Mouse (Mus musculus) cerebral cortex, adult 2 months (tissue): ENCODE measurements around the gene Zdhhc18.

Source experiments
- whole genome bisulfite sequencing: fragments of 180-500 bp; shearing (Covaris S2); methylation state at CpG from one replicate; pipeline ENCODE4 v1.1.7; 2018; 5-methylcytosine and 5-hydroxymethylcytosine counted together

The Zdhhc18 gene

GRCm38 (mm10) chr4:133604175-133604574 is 45.8 kb downstream of the Zdhhc18 start:
- WGBS = 84% methylated on average over 7 of the region's 7 CpGs

GRCm38 (mm10) chr4:133603056-133603455 is 46.9 kb downstream of the Zdhhc18 start:
- WGBS = 95% methylated on average over 5 of the region's 5 CpGs

- WGBS = 10% methylated on average over 16 of the region's 16 CpGs
These were observed 48.2 kb downstream of the Zdhhc18 start, which contains the start of gene Sfn for GRCm38 (mm10) chr4:133601721-133602218. Sfn (minus strand) TSS chr4:133602168.

GRCm38 (mm10) chr4:133600306-133600705 is 49.6 kb downstream of the Zdhhc18 start:
- 15% methylated on average over 9 of the region's 9 CpGs for WGBS

GRCm38 (mm10) chr4:133599571-133600073 is 50.3 kb downstream of the Zdhhc18 start:
- WGBS = under 1% methylated on average over 50 of the region's 50 CpGs

GRCm38 (mm10) chr4:133599116-133599515 is 50.8 kb downstream of the Zdhhc18 start:
- 44% methylated on average over 7 of the region's 7 CpGs for WGBS

- 67% methylated on average over 4 of the region's 4 CpGs for WGBS
These were observed 51.3 kb downstream of the Zdhhc18 start for GRCm38 (mm10) chr4:133598616-133599015.

- WGBS = 61% methylated on average over 6 of the region's 6 CpGs
These were observed 53.9 kb downstream of the Zdhhc18 start for GRCm38 (mm10) chr4:133596084-133596483.

- 60% methylated on average over 7 of the region's 7 CpGs for WGBS
These were observed 54.4 kb downstream of the Zdhhc18 start for GRCm38 (mm10) chr4:133595538-133595937.

GRCm38 (mm10) chr4:133592570-133592969 is 57.4 kb downstream of the Zdhhc18 start:
- WGBS = 32% methylated on average over 7 of the region's 7 CpGs

- WGBS = under 1% methylated on average over 65 of the region's 65 CpGs
These were observed 65.6 kb downstream of the Zdhhc18 start, which contains the start of gene Gpn2 for GRCm38 (mm10) chr4:133584059-133584951. Gpn2 (plus strand) TSS chr4:133584362.

- 59% methylated on average over 6 of the region's 6 CpGs for WGBS
These were observed 66.3 kb downstream of the Zdhhc18 start for GRCm38 (mm10) chr4:133583690-133584058.

- 72% methylated on average over 12 of the region's 12 CpGs for WGBS
These were observed 72.0 kb downstream of the Zdhhc18 start for GRCm38 (mm10) chr4:133577983-133578382.

- WGBS = under 1% methylated on average over 41 of the region's 41 CpGs
These were observed 75.1 kb downstream of the Zdhhc18 start for GRCm38 (mm10) chr4:133574843-133575202.

GRCm38 (mm10) chr4:133574070-133574842 is 75.7 kb downstream of the Zdhhc18 start, which contains the start of gene Gpatch3:
Gpatch3 (plus strand) TSS chr4:133574745.
- WGBS = 3% methylated on average over 44 of the region's 44 CpGs

GRCm38 (mm10) chr4:133570066-133570466 is 79.9 kb downstream of the Zdhhc18 start:
- 55% methylated on average over 10 of the region's 10 CpGs for WGBS

- 84% methylated on average over 10 of the region's 10 CpGs for WGBS
These were observed 80.5 kb downstream of the Zdhhc18 start for GRCm38 (mm10) chr4:133569291-133570065.

GRCm38 (mm10) chr4:133567251-133567650 is 82.7 kb downstream of the Zdhhc18 start:
- 29% methylated on average over 8 of the region's 8 CpGs for WGBS

- WGBS = 28% methylated on average over 11 of the region's 11 CpGs
These were observed 86.8 kb downstream of the Zdhhc18 start for GRCm38 (mm10) chr4:133563123-133563571.

GRCm38 (mm10) chr4:133561622-133562021 is 88.3 kb downstream of the Zdhhc18 start:
- 80% methylated on average over 4 of the region's 4 CpGs for WGBS

- 75% methylated on average over 4 of the region's 4 CpGs for WGBS
These were observed 90.1 kb downstream of the Zdhhc18 start for GRCm38 (mm10) chr4:133559846-133560245.
